In the genomic region with DNA sequence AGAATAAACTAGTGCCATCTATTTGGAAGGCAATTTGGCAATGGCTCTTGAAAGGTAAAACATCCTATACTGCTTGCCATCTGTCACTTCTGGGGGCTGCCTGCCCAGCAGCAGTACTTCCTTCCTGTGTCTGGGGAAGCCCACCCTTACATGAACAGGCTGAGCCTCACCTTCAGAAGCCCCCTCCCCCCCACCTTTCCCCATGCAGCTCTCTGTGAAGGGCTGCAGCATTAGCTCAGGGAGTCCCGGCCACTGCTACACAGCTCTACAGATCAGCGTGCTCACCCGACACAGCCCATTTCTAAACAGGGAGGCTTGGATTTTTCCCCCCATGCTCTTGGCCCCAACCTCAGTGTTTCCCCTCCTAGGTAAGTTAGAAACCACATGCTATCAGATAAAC, we compare ENCODE assay signal across 17 mouse cellular contexts.
"Had no signal": no experiment of that assay in that cellular context is flagged by ENCODE, and none has a peak within 500 bp of the region (broad histone marks: within the 10 kb centered on the region; RNA-seq: fewer than 3 reads in every experiment).

No protein-coding gene starts in this region.

- H3K27me3 ChIP-seq: lung, embryonic 15.5 days; megakaryocyte, embryonic 14.5 days; midbrain, embryonic 13.5 days; midbrain, embryonic 15.5 days; neural tube, embryonic 12.5 days; stomach, embryonic 15.5 days had no signal

- DNase-seq: lung, adult 2 months; lung, postnatal 14 days; lung, postnatal 36 days; right cerebral cortex, postnatal 14 days; thymus, adult 2 months; thymus, postnatal 25 days; thymus, postnatal 4 days had no signal

- ATAC-seq: lung, postnatal 0 days; midbrain, embryonic 13.5 days; midbrain, embryonic 15.5 days had no signal

- H3K27ac ChIP-seq: lung, embryonic 15.5 days; macrophage; midbrain, embryonic 13.5 days; midbrain, embryonic 15.5 days; neural tube, embryonic 12.5 days; stomach, embryonic 15.5 days; stomach, postnatal 0 days had no signal

- H3K9me3 ChIP-seq: lung, embryonic 15.5 days; megakaryocyte, embryonic 14.5 days; midbrain, embryonic 13.5 days; midbrain, embryonic 15.5 days; neural tube, embryonic 12.5 days; stomach, embryonic 15.5 days had no signal

- H3K9ac ChIP-seq: lung, embryonic 15.5 days; midbrain, embryonic 13.5 days; midbrain, embryonic 15.5 days; neural tube, embryonic 12.5 days; stomach, embryonic 15.5 days had no signal

- H3K4me2 ChIP-seq: lung, embryonic 15.5 days; midbrain, embryonic 11.5 days; midbrain, embryonic 13.5 days; midbrain, embryonic 15.5 days; neural tube, embryonic 12.5 days; stomach, embryonic 15.5 days had no signal

- H3K4me3 ChIP-seq: lung, embryonic 15.5 days; megakaryocyte, embryonic 14.5 days; midbrain, embryonic 13.5 days; midbrain, embryonic 15.5 days; neural tube, embryonic 12.5 days; stomach, embryonic 15.5 days had no signal

- H3K4me1 ChIP-seq: lung, embryonic 15.5 days; midbrain, embryonic 13.5 days; midbrain, embryonic 15.5 days; neural tube, embryonic 12.5 days; stomach, embryonic 15.5 days had no signal
